Mouse (Mus musculus) forebrain, embryonic 14.5 days (tissue): Measurements from ENCODE around the gene 4933430I17Rik. TPM values are rescaled to one million over a fixed set of nuclear protein-coding genes. Genes with fewer than 3 reads are reported as not detected.
A peak's percentile ranks its signal among the peaks of the same experiment; 100 is the strongest.

Source experiments
- ATAC-seq: fragments of 200-750 bp; cut with Nextera tagmentation; 2 replicates; pipeline ENCODE4 v1.8.0; 2017; ENCODE audit warnings: mild to moderate bottlenecking, moderate library complexity
- DNase-seq: peaks from one replicate; pipeline ENCODE4 v3.0.0-alpha.2; 2015; ENCODE audit warnings: low spot score
- H3K27ac ChIP-seq: fragments of 300-500 bp; sonication (generic); 2 replicates; pipeline ENCODE4 v1.5.1; 2014; ENCODE audit warnings: low read depth, mild to moderate bottlenecking, control low read depth, low read length, moderate library complexity
- H3K27me3 ChIP-seq: fragments of 300-500 bp; sonication (generic); replicated peaks from 2 replicates; pipeline ENCODE4 v1.6.1; 2014; ENCODE audit warnings: low read length, control low read depth, mixed read lengths; ENCODE audit not compliant: control insufficient read depth, insufficient read depth
- H3K36me3 ChIP-seq: fragments of 300-500 bp; sonication (generic); 2 replicates; pipeline ENCODE4 v1.6.1; 2014; ENCODE audit warnings: low read length, control low read depth; ENCODE audit not compliant: control insufficient read depth, insufficient read depth
- H3K4me1 ChIP-seq: fragments of 300-500 bp; sonication (generic); 2 replicates; pipeline ENCODE4 v1.6.1; 2014; ENCODE audit warnings: antibody characterized with exemption, low read length, control low read depth; ENCODE audit not compliant: control insufficient read depth, insufficient read depth
- H3K4me2 ChIP-seq: fragments of 300-500 bp; sonication (generic); 2 replicates; pipeline ENCODE4 v1.6.1; 2014; ENCODE audit warnings: mild to moderate bottlenecking, control low read depth, low read length
- H3K4me3 ChIP-seq: fragments of 300-500 bp; sonication (generic); 2 replicates; pipeline ENCODE4 v1.5.1; 2014; ENCODE audit warnings: low read depth, low read length, control low read depth
- H3K9ac ChIP-seq: fragments of 300-500 bp; sonication (generic); 2 replicates; pipeline ENCODE4 v1.6.1; 2014; ENCODE audit warnings: mild to moderate bottlenecking, low read length, control low read depth, moderate library complexity
- H3K9me3 ChIP-seq: fragments of 300-500 bp; sonication (generic); replicated peaks from 2 replicates; pipeline ENCODE4 v1.6.1; 2016; ENCODE audit warnings: low read length, control low read depth, mixed read lengths; ENCODE audit not compliant: control insufficient read depth
- WGBS: fragments of 180-500 bp; shearing (Covaris S2); extraction: QIAGEN DNeasy Blood & Tissue Kit; methylation state at CpG from one replicate; pipeline ENCODE4 v1.1.7; 2014; 5-methylcytosine and 5-hydroxymethylcytosine counted together
- polyA plus RNA-seq: library from polyadenylated mRNA; unstranded; fragments of >200 nt; fragmentation: Nextera tagmentation; extraction: Ambion mirVana; gene quantifications from 2 replicates; pipeline ENCODE4 v1.2.1, GENCODE M21; 2014

Gene 4933430I17Rik
- polyA plus RNA-seq, 1 experiment from 2014 or later, result 0.97 TPM

- Histone ChIP-seq H3K9ac (no peak overlapping the region), H3K9me3 (no peaks in the 10 kb centered on the region), H3K27me3 (no peaks in the 10 kb centered on the region), H3K4me2 (no peak overlapping the region), H3K4me3 (no peak overlapping the region), H3K27ac (no peak overlapping the region), H3K36me3 (no peaks in the 10 kb centered on the region), H3K4me1 (no peaks in the 10 kb centered on the region)
- WGBS, result 83% methylated on average over 1 of the region's 1 CpGs
- DNase-seq (no peak), ATAC-seq (no peak)
Observed at GRCm38 (mm10) chr4:62568359-62568758, 43.2 kb downstream of the 4933430I17Rik start.

GRCm38 (mm10) chr4:62569603-62570002 is 44.4 kb downstream of the 4933430I17Rik start:
- Histone ChIP-seq H3K4me1 (no peaks in the 10 kb centered on the region), H3K4me2 (no peak overlapping the region), H3K27me3 (no peaks in the 10 kb centered on the region), H3K9me3 (no peaks in the 10 kb centered on the region), H3K27ac (no peak overlapping the region), H3K9ac (no peak overlapping the region), H3K4me3 (no peak overlapping the region), H3K36me3 (no peaks in the 10 kb centered on the region)
- WGBS, result 91% methylated on average over 5 of the region's 5 CpGs
- DNase-seq (no peak), ATAC-seq (no peak)

- Histone ChIP-seq H3K4me2 (no peak overlapping the region), H3K4me1 (no peaks in the 10 kb centered on the region), H3K4me3 (no peak overlapping the region), H3K36me3 (no peaks in the 10 kb centered on the region), H3K9me3 (no peaks in the 10 kb centered on the region), H3K9ac (no peak overlapping the region), H3K27me3 (no peaks in the 10 kb centered on the region), H3K27ac (no peak overlapping the region)
- no peak for ATAC-seq
- DNase-seq, result no peak
- 80% methylated on average over 5 of the region's 5 CpGs for WGBS
Observed at GRCm38 (mm10) chr4:62570029-62570428, 44.9 kb downstream of the 4933430I17Rik start.

DNA sequence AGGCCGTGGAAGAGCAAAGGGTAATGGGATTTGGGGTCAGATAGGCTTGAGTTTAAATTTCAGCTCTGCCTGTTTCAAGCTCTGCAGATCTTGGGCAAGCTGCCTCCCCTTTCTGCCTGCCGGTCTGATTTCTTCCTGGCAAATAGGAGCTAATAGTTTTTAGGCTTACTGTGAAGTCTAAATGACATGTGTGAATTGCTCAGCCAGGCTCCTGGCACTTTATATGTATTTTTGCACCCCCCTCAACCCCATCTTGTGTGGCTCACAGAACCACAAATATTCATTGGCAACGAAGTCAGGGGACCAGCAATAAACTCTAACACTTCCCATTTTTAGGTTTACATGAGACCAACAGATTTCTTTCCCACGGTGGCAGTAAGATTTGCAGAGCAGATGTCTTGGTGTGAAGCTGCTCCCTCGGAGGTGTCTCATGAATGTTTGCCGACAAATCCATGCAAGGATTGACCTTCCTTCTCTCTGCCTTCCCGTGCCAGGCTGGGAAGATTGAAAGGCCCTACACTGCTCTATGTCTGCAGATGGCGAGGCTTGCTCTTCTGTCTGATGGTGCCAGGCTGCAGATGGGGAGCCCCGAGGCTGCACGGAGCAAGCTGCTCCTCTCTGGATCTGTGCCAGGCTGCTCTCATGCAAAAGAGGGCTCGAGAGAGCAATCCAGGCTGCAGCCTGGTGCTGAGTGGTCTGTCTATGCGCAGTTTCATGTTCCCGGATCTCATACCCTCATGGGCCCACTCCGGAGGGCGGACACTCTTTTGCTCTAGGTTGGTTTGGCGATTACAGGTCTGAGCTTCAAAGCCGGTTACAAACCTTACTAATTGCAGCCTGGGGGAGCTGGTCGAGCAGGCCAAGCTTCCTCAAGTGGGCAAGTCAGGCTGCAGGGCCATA is 57.4 kb downstream of the 4933430I17Rik start:
- Histone ChIP-seq H3K4me3 (peak overlapping the region; percentile 37), H3K27ac (peak overlapping the region; percentile 91), H3K9ac (peak overlapping the region; percentile 54), H3K9me3 (no peaks in the 10 kb centered on the region), H3K4me1 (peaks cover 34% of the 10 kb centered on the region), H3K27me3 (no peaks in the 10 kb centered on the region), H3K36me3 (no peaks in the 10 kb centered on the region), H3K4me2 (peak overlapping the region; percentile 64)
- peak; percentile 95 for ATAC-seq
- WGBS, result 8% methylated on average over 18 of the region's 18 CpGs
- peak; percentile 97 for DNase-seq

DNA sequence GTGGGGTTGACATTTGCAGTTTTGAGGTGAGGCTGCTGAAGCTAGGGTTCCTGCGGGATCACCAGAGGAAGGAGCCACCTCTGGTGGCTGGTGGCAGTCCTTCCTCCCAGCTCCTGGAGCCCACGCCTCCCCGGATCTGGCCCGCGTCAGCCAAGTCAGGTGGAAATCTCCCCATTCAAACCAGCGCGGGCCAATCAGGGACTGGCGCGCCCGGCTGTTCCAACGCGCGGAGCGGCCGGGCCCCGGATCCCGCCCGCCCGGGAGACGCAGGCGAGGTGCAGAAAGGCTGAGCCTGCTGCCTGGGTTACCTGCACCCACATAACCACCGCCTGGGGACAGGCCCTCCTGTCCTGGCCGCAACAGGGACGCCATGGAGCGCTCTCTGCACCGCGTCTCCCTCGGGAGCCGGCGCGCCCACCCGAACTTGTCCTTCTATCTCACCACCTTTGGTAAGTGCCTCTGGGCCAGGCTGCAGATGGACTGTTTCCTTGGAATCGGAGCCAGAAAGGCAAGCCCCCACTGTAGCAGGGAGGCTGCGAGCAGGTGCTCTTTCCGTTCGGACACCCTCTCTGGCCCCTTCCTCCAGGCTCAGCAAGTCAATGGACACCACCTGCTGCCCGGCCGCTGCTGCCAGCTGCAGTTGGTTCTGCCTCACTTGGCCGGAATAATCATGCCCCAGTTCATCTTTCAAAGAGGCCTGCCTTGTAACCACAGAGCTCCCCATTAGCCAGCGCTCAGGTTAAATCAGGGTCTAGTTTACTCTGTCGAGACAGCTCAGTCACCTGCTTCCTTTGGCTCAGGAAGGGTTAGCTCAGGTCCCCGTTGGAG is 58.3 kb downstream of the 4933430I17Rik start:
- H3K9me3 ChIP-seq, result no peaks in the 10 kb centered on the region
- peak; percentile 87 for ATAC-seq
- peak overlapping the region; percentile 37 for H3K4me3 ChIP-seq
- under 1% methylated on average over 42 of the region's 42 CpGs for WGBS
- H3K27me3 ChIP-seq, result no peaks in the 10 kb centered on the region
- peak overlapping the region; percentile 91 for H3K27ac ChIP-seq
- H3K4me1 ChIP-seq, result peaks cover 34% of the 10 kb centered on the region
- peak; percentile 88 for DNase-seq
- peak overlapping the region; percentile 64 for H3K4me2 ChIP-seq
- H3K9ac ChIP-seq, result peak overlapping the region; percentile 54
- H3K36me3 ChIP-seq, result no peaks in the 10 kb centered on the region

DNA sequence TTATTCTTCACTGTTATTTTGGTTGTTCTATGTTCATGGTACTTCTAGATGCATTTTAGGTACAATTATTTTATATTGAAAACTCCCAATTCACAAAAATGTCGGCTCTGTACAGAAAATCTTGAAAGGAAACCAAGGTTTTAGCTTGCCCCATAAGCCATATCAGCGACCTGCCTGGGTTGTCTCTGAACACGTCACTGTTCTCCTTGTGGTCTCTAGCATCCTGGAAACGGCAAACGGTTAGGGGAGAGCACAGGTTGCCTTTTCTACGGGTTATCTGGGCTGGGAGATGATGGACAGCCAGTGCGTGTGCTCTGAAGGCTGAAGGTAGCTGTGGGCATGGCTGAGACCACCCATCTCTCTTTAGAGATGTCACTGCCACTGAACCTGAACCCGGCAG is 61.9 kb downstream of the 4933430I17Rik start:
- peaks cover 33% of the 10 kb centered on the region for H3K4me1 ChIP-seq

GRCm38 (mm10) chr4:62590878-62591277 is 65.7 kb downstream of the 4933430I17Rik start:
- 0 out of 2 replicates have a peak overlapping the region, but pooled peaks have one; percentile 9 for H3K4me2 ChIP-seq
- no peaks in the 10 kb centered on the region for H3K9me3 ChIP-seq
- 83% methylated on average over 1 of the region's 1 CpGs for WGBS
- no peaks in the 10 kb centered on the region for H3K36me3 ChIP-seq
- DNase-seq (no peak), ATAC-seq (peak; percentile 65)
- H3K27me3 ChIP-seq, result no peaks in the 10 kb centered on the region
- H3K4me3 ChIP-seq, result no peak overlapping the region
- H3K27ac ChIP-seq, result peak overlapping the region; percentile 10; the same call in 1 of the 2 replicates
- H3K9ac ChIP-seq, result no peak overlapping the region
- peaks cover 11% of the 10 kb centered on the region for H3K4me1 ChIP-seq

More for the DNA sequence above, 61.9 kb downstream of the 4933430I17Rik start:
- H3K4me2 ChIP-seq, result no peak overlapping the region
- DNase-seq (no peak), ATAC-seq (no peak)
- H3K9me3 ChIP-seq, result no peaks in the 10 kb centered on the region
- no peak overlapping the region for H3K27ac ChIP-seq
- no peak overlapping the region for H3K4me3 ChIP-seq
- no peak overlapping the region for H3K9ac ChIP-seq
- no peaks in the 10 kb centered on the region for H3K27me3 ChIP-seq
- 91% methylated on average over 8 of the region's 8 CpGs for WGBS
- no peaks in the 10 kb centered on the region for H3K36me3 ChIP-seq

- H3K4me2 ChIP-seq, result no peak overlapping the region; the same call in 1 of the 2 replicates
- no peaks in the 10 kb centered on the region for H3K36me3 ChIP-seq
- H3K27me3 ChIP-seq, result no peaks in the 10 kb centered on the region
- H3K27ac ChIP-seq, result peak overlapping the region; percentile 49; the same call in 1 of the 2 replicates
- peak; percentile 71 for DNase-seq
- H3K4me1 ChIP-seq, result peaks cover 10% of the 10 kb centered on the region
- no peak overlapping the region for H3K9ac ChIP-seq
- no peak overlapping the region for H3K4me3 ChIP-seq
- H3K9me3 ChIP-seq, result no peaks in the 10 kb centered on the region
- WGBS, result 5% methylated on average over 11 of the region's 11 CpGs
- peak; percentile 64 for ATAC-seq
Observed at GRCm38 (mm10) chr4:62591326-62591725, 66.2 kb downstream of the 4933430I17Rik start.
